Mouse (Mus musculus): Measurements from ENCODE around the gene Ier3.

Gene Ier3

GRCm38 (mm10) chr17:35822964-35823937 is 1.8 kb downstream of the Ier3 start, which contains the start of gene Flot1:
TSS of gene Flot1 (plus strand) at chr17:35823230.
- POLR2A ChIA-PET: interaction anchor here (0.5 to 11.2 kb wide), 70 partner anchors 8 to 1020 kb away, joined by 3 to 246 read pairs (median 4); partner anchors contain the start of genes Mdc1 (in 3 of the 4), Mrps18b (in 3 of the 4), Ppp1r10 (in 3 of the 4) and Tubb5 (in 3 of the 4)

GRCm38 (mm10) chr17:35824402-35824801 is 2.9 kb downstream of the Ier3 start:
- ChIA-PET POLR2A (interaction anchor here in 3 of 4 experiments (0.5 to 11.2 kb wide), 23 partner anchors 8 to 923 kb away, joined by 3 to 246 read pairs (median 6); partner anchors contain the start of genes Tubb5 (in 3 of the 3), Mdc1 (in 2 of the 3), Nrm (in 2 of the 3) and Dhx16 (in 1 of the 3)), CTCF (interaction anchor here (0.6 to 3.3 kb wide), 9 partner anchors 9 to 308 kb away, joined by 3 to 15 read pairs (median 4); partner anchors contain the start of gene Dhx16 (in 1 of the 4))

More at GRCm38 (mm10) chr17:35822964-35823937, 1.8 kb downstream of the Ier3 start, which contains the start of gene Flot1:
- CTCF ChIA-PET: interaction anchor here (0.5 to 3.3 kb wide), 29 partner anchors 8 to 379 kb away, joined by 3 to 15 read pairs (median 4); partner anchors contain the start of gene Tubb5 (in 1 of the 4)

- CTCF ChIA-PET: interaction anchor here in 3 of 4 experiments (0.7 to 3.3 kb wide), 9 partner anchors 9 to 241 kb away, joined by 3 to 15 read pairs (median 4); partner anchors contain the start of gene Dhx16 (in 1 of the 3)
- POLR2A ChIA-PET: interaction anchor here in 3 of 4 experiments (0.6 to 11.2 kb wide), 14 partner anchors 7 to 134 kb away, joined by 3 to 246 read pairs (median 18); partner anchors contain the start of genes Tubb5 (in 3 of the 3), Dhx16 (in 1 of the 3) and Mdc1 (in 1 of the 3)
Measured at GRCm38 (mm10) chr17:35825109-35825850, 3.8 kb downstream of the Ier3 start.

GRCm38 (mm10) chr17:35829737-35830136 is 8.3 kb downstream of the Ier3 start:
- ChIA-PET CTCF (interaction anchor here (0.5 to 4.9 kb wide), 19 partner anchors 17 to 245 kb away, joined by 3 to 42 read pairs (median 4); partner anchors contain the start of gene Nrm (in 1 of the 4)), POLR2A (interaction anchor here in 3 of 4 experiments (0.6 to 2.4 kb wide), 12 partner anchors 7 to 89 kb away, joined by 3 to 8 read pairs (median 4); partner anchors contain the start of genes Ier3 (in 2 of the 3), Mdc1 (in 1 of the 3) and Nrm (in 1 of the 3))

GRCm38 (mm10) chr17:35832400-35833238 is 11.1 kb downstream of the Ier3 start:
- ChIA-PET CTCF (interaction anchor here (0.6 to 4.9 kb wide), 9 partner anchors 9 to 817 kb away, joined by 3 to 31 read pairs (median 5); partner anchors contain the start of gene Flot1 (in 1 of the 4)), POLR2A (interaction anchor here (0.6 to 5.3 kb wide), 51 partner anchors 8 to 180 kb away, joined by 3 to 61 read pairs (median 5); partner anchors contain the start of genes Flot1 (in 4 of the 4), Ier3 (in 4 of the 4), Dhx16 (in 2 of the 4) and Mdc1 (in 2 of the 4))

GRCm38 (mm10) chr17:35833239-35833751 is 11.8 kb downstream of the Ier3 start:
- ChIA-PET POLR2A (interaction anchor here (0.6 to 5.3 kb wide), 43 partner anchors 8 to 181 kb away, joined by 3 to 61 read pairs (median 5); partner anchors contain the start of genes Flot1 (in 4 of the 4), Ier3 (in 4 of the 4), Mdc1 (in 2 of the 4) and Dhx16 (in 1 of the 4)), CTCF (interaction anchor here (0.6 to 4.9 kb wide), 10 partner anchors 10 to 818 kb away, joined by 3 to 31 read pairs (median 5); partner anchors contain the start of gene Flot1 (in 1 of the 4))

GRCm38 (mm10) chr17:35833894-35834293 is 12.4 kb downstream of the Ier3 start:
- ChIA-PET CTCF (interaction anchor here in 3 of 4 experiments (0.7 to 1.5 kb wide), 6 partner anchors 10 to 127 kb away, joined by 3 to 9 read pairs (median 5); partner anchors contain the start of gene Flot1 (in 1 of the 3)), POLR2A (interaction anchor here (0.6 to 5.3 kb wide), 34 partner anchors 7 to 170 kb away, joined by 3 to 61 read pairs (median 5); partner anchors contain the start of genes Flot1 (in 4 of the 4), Ier3 (in 4 of the 4), Dhx16 (in 1 of the 4) and Mdc1 (in 1 of the 4))

- POLR2A ChIA-PET: interaction anchor here (0.5 to 17.7 kb wide), 37 partner anchors 9 to 1355 kb away, joined by 3 to 490 read pairs (median 9); partner anchors contain the start of genes Flot1 (in 3 of the 4), Ier3 (in 3 of the 4), Ppp1r18 (in 3 of the 4) and Nrm (in 2 of the 4)
- CTCF ChIA-PET: interaction anchor here in 3 of 4 experiments (0.6 to 8.3 kb wide), 13 partner anchors 8 to 923 kb away, joined by 3 to 50 read pairs (median 6); partner anchors contain the start of genes Dhx16 (in 1 of the 3), Flot1 (in 1 of the 3) and Nrm (in 1 of the 3)
Measured at GRCm38 (mm10) chr17:35834696-35835422, 13.4 kb downstream of the Ier3 start.

GRCm38 (mm10) chr17:35835424-35836140 is 14.1 kb downstream of the Ier3 start:
- CTCF ChIA-PET: interaction anchor here (0.5 to 8.3 kb wide), 30 partner anchors 9 to 923 kb away, joined by 3 to 50 read pairs (median 5); partner anchors contain the start of genes 2310061I04Rik (in 1 of the 4), Dhx16 (in 1 of the 4), Flot1 (in 1 of the 4) and Nrm (in 1 of the 4)
- POLR2A ChIA-PET: interaction anchor here (0.5 to 17.7 kb wide), 55 partner anchors 7 to 1356 kb away, joined by 3 to 490 read pairs (median 8); partner anchors contain the start of genes Flot1 (in 3 of the 4), Ier3 (in 3 of the 4), Ppp1r18 (in 3 of the 4) and Dhx16 (in 2 of the 4)

- ChIA-PET POLR2A (interaction anchor here (0.6 to 17.7 kb wide), 80 partner anchors 8 to 1251 kb away, joined by 3 to 490 read pairs (median 6); partner anchors contain the start of genes Ppp1r18 (in 4 of the 4), Dhx16 (in 3 of the 4), Flot1 (in 3 of the 4) and Ier3 (in 3 of the 4)), CTCF (interaction anchor here (0.5 to 8.3 kb wide), 36 partner anchors 9 to 1247 kb away, joined by 3 to 50 read pairs (median 5); partner anchors contain the start of genes Nrm (in 2 of the 4), 2310061I04Rik (in 1 of the 4), Dhx16 (in 1 of the 4) and Flot1 (in 1 of the 4))
Measured at GRCm38 (mm10) chr17:35836178-35836965, 14.9 kb downstream of the Ier3 start.

- CTCF ChIA-PET: interaction anchor here (0.6 to 8.3 kb wide), 17 partner anchors 11 to 253 kb away, joined by 3 to 50 read pairs (median 5); partner anchors contain the start of genes Flot1 (in 1 of the 4) and Nrm (in 1 of the 4)
- POLR2A ChIA-PET: interaction anchor here (0.6 to 17.7 kb wide), 85 partner anchors 8 to 579 kb away, joined by 3 to 490 read pairs (median 5); partner anchors contain the start of genes Dhx16 (in 3 of the 4), Flot1 (in 3 of the 4), Ier3 (in 3 of the 4) and Mrps18b (in 3 of the 4)
Measured at GRCm38 (mm10) chr17:35836991-35837422, 15.5 kb downstream of the Ier3 start.

GRCm38 (mm10) chr17:35837487-35837886 is 16.0 kb downstream of the Ier3 start:
- ChIA-PET CTCF (interaction anchor here (0.6 to 8.3 kb wide), 16 partner anchors 10 to 253 kb away, joined by 3 to 50 read pairs (median 6); partner anchors contain the start of genes Flot1 (in 1 of the 4) and Nrm (in 1 of the 4)), POLR2A (interaction anchor here (0.6 to 17.7 kb wide), 83 partner anchors 8 to 580 kb away, joined by 3 to 490 read pairs (median 5); partner anchors contain the start of genes Dhx16 (in 3 of the 4), Flot1 (in 3 of the 4), Ier3 (in 3 of the 4) and Mrps18b (in 3 of the 4))
